8 mouse cellular contexts compared by ENCODE assay signal in the genomic region with DNA sequence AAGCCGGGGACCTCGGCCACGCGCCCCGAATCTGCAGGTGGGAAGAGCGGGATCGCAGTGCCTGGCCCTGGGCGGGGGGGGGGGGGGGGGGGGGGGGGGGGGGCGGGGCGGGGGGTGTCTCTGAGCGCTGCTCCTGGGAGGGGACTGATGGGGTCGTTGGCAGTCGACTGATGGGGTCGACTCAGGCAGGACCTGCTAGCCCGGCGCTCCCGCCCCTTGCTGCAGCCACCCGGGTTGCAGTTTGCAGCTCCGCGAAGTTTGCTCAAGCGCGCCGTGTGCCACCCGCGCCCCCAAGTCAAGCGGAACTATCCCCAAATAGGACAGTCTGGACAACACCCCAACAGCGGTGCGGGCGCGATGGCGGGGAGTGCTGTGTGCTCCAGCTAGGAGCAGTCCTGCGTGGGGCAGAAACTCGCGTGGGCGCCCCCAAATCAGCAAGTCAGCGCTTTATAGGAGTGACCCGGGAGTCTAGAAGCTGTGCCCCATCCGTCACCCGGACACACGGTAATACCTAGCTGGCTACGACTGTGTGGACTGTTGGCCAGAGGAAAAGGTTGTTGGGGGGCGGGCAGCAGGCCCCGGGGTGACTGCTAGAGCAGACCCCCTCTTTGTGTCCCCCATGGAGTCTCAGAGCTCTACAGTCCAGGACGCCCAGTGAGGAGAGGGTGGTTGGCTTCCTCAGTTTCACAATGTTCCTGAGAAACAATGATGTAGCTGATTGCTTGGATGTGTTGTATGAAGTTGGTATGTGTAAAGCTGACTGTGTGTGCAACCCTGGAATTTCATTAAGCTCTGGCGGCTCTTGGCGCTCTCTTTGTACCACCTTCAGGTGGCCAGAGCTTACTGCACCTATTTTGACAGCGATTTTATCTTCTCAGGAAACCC. TPM values are rescaled to one million over a fixed set of nuclear protein-coding genes. Genes with fewer than 3 reads are reported as not detected.
DNase-seq lines count a peak whose midpoint lies in the region; ATAC-seq and TF ChIP-seq lines count a peak whose summit lies in the region.

No protein-coding gene starts in this region.

- H3K27ac ChIP-seq in embryonic facial prominence, embryonic 14.5 days (replicated peaks; ENCODE audit: low read depth, low read length): peak overlapping the region; percentile 89
- peak overlapping the region; percentile 82 for H3K27ac ChIP-seq in heart, embryonic 11.5 days (ENCODE audit: low read depth, low read length)
- peak overlapping the region; percentile 94 for H3K27ac ChIP-seq in kidney, embryonic 15.5 days
- H3K27ac ChIP-seq in liver, embryonic 14.5 days: no peak overlapping the region
- 0 out of 2 replicates have a peak overlapping the region, but pooled peaks have one; percentile 39 for H3K27ac ChIP-seq in neural tube, embryonic 11.5 days (ENCODE audit: low read depth, low read length)

- TF ChIP-seq EP300 in liver, embryonic 14.5 days (IDR thresholded peaks at IDR 0.05; ENCODE audit: low read depth): no peak

- peak overlapping the region; percentile 71 for H3K9ac ChIP-seq in embryonic facial prominence, embryonic 14.5 days (ENCODE audit: low read depth, low read length)
- peak overlapping the region; percentile 80 for H3K9ac ChIP-seq in heart, embryonic 11.5 days (ENCODE audit: low read depth, low read length)
- peak overlapping the region; percentile 69 for H3K9ac ChIP-seq in kidney, embryonic 15.5 days
- no peak overlapping the region for H3K9ac ChIP-seq in liver, embryonic 14.5 days (replicated peaks)
- peak overlapping the region; percentile 75 for H3K9ac ChIP-seq in neural tube, embryonic 11.5 days (ENCODE audit: low read length)

- TF ChIP-seq CTCF in liver, embryonic 14.5 days (IDR thresholded peaks at IDR 0.05; ENCODE audit: low read depth): peak; percentile 50

- peak overlapping the region; percentile 56 for H3K4me3 ChIP-seq in embryonic facial prominence, embryonic 14.5 days (ENCODE audit: low read depth, low read length)
- peak overlapping the region; percentile 66 for H3K4me3 ChIP-seq in heart, embryonic 11.5 days (ENCODE audit: low read depth, low read length)
- peak overlapping the region; percentile 75 for H3K4me3 ChIP-seq in kidney, embryonic 15.5 days (replicated peaks)
- H3K4me3 ChIP-seq in liver, embryonic 14.5 days (ENCODE audit: insufficient read depth in 1 of 2, low read depth in 2 of 2, low read length in 2 of 2): peak overlapping the region; percentile 35 to 47
- peak overlapping the region; percentile 65 for H3K4me3 ChIP-seq in neural tube, embryonic 11.5 days (ENCODE audit: low read depth, low read length)

- peak; percentile 31 to 33 for DNase-seq in B cell, adult 2 months
- DNase-seq in adrenal gland, adult 8-10 months: peak; percentile 9
- DNase-seq in embryonic facial prominence, embryonic 14.5 days (ENCODE audit: low spot score): peak; percentile 92
- DNase-seq in liver, embryonic 14.5 days (ENCODE audit: low read depth in 3 of 3, low spot score in 3 of 3): peak in 2 of 3 experiments; percentile 9 to 16
- peak; percentile 70 for DNase-seq in neural tube, embryonic 11.5 days (ENCODE audit: low spot score)
- peak; percentile 2 for DNase-seq in thymus, postnatal 25 days

- H3K27me3 ChIP-seq in embryonic facial prominence, embryonic 14.5 days (replicated peaks; ENCODE audit: control insufficient read depth, insufficient read depth, low read length): no peaks in the 10 kb centered on the region
- no peaks in the 10 kb centered on the region for H3K27me3 ChIP-seq in heart, embryonic 11.5 days (ENCODE audit: control insufficient read depth, insufficient read depth, low read length)
- no peaks in the 10 kb centered on the region for H3K27me3 ChIP-seq in kidney, embryonic 15.5 days
- peaks cover 4% of the 10 kb centered on the region for H3K27me3 ChIP-seq in liver, embryonic 14.5 days (ENCODE audit: control insufficient read depth, insufficient read depth, low read length)
- H3K27me3 ChIP-seq in neural tube, embryonic 11.5 days (ENCODE audit: control insufficient read depth, insufficient read depth, low read length): no peaks in the 10 kb centered on the region

- peak overlapping the region; percentile 77 for H3K4me2 ChIP-seq in embryonic facial prominence, embryonic 14.5 days (ENCODE audit: low read depth, low read length)
- H3K4me2 ChIP-seq in heart, embryonic 11.5 days: peak overlapping the region; percentile 86
- peak overlapping the region; percentile 94 for H3K4me2 ChIP-seq in kidney, embryonic 15.5 days
- H3K4me2 ChIP-seq in liver, embryonic 14.5 days (ENCODE audit: low read depth): peak overlapping the region; percentile 47
- peak overlapping the region; percentile 99 for H3K4me2 ChIP-seq in neural tube, embryonic 11.5 days (ENCODE audit: low read depth)

- WGBS in embryonic facial prominence, embryonic 14.5 days: 0% methylated on average over 32 of the region's 47 CpGs
- WGBS in heart, embryonic 11.5 days (ENCODE audit: insufficient replicate concordance): under 1% methylated on average over 41 of the region's 47 CpGs
- WGBS in kidney, embryonic 15.5 days: under 1% methylated on average over 37 of the region's 47 CpGs
- under 1% methylated on average over 35 of the region's 47 CpGs for WGBS in liver, embryonic 14.5 days (ENCODE audit: insufficient replicate concordance)
- under 1% methylated on average over 37 of the region's 47 CpGs for WGBS in neural tube, embryonic 11.5 days

- no peaks in the 10 kb centered on the region for H3K36me3 ChIP-seq in embryonic facial prominence, embryonic 14.5 days (ENCODE audit: control insufficient read depth, insufficient read depth, low read length)
- H3K36me3 ChIP-seq in heart, embryonic 11.5 days (ENCODE audit: control insufficient read depth, insufficient read depth, low read length): no peaks in the 10 kb centered on the region
- no peaks in the 10 kb centered on the region for H3K36me3 ChIP-seq in kidney, embryonic 15.5 days
- no peaks in the 10 kb centered on the region for H3K36me3 ChIP-seq in liver, embryonic 14.5 days (replicated peaks; ENCODE audit: control insufficient read depth, insufficient read depth, low read depth)
- H3K36me3 ChIP-seq in neural tube, embryonic 11.5 days (ENCODE audit: control insufficient read depth, insufficient read depth, low read length): no peaks in the 10 kb centered on the region

- ATAC-seq in embryonic facial prominence, embryonic 14.5 days (ENCODE audit: low read depth): peak; percentile 72
- peak; percentile 68 for ATAC-seq in heart, embryonic 11.5 days (replicated peaks; ENCODE audit: insufficient number of reproducible peaks, low FRiP score, low TSS enrichment)
- ATAC-seq in kidney, embryonic 15.5 days (replicated peaks; ENCODE audit: low FRiP score): peak; percentile 86
- peak; percentile 26; the same call in 1 of the 2 replicates for ATAC-seq in liver, embryonic 14.5 days (ENCODE audit: insufficient read depth)
- ATAC-seq in neural tube, embryonic 11.5 days (ENCODE audit: insufficient read depth, low FRiP score, low TSS enrichment): peak; percentile 85

- H3K4me1 ChIP-seq in embryonic facial prominence, embryonic 14.5 days (ENCODE audit: control insufficient read depth, insufficient read depth, low read length): peaks cover 27% of the 10 kb centered on the region
- H3K4me1 ChIP-seq in heart, embryonic 11.5 days (ENCODE audit: control insufficient read depth, insufficient read depth, low read length): no peaks in the 10 kb centered on the region
- peaks cover 27% of the 10 kb centered on the region for H3K4me1 ChIP-seq in kidney, embryonic 15.5 days
- H3K4me1 ChIP-seq in liver, embryonic 14.5 days (replicated peaks; ENCODE audit: control insufficient read depth in 2 of 2, insufficient read depth in 2 of 2, low read length in 1 of 2): no peaks in the 10 kb centered on the region
- H3K4me1 ChIP-seq in neural tube, embryonic 11.5 days (ENCODE audit: control insufficient read depth, insufficient read depth, low read length): no peaks in the 10 kb centered on the region; the same call in 1 of the 2 replicates

- no peaks in the 10 kb centered on the region for H3K9me3 ChIP-seq in embryonic facial prominence, embryonic 14.5 days (ENCODE audit: control insufficient read depth, low read length)
- H3K9me3 ChIP-seq in heart, embryonic 11.5 days (replicated peaks; ENCODE audit: control insufficient read depth, low read length): no peaks in the 10 kb centered on the region
- no peaks in the 10 kb centered on the region for H3K9me3 ChIP-seq in kidney, embryonic 15.5 days (replicated peaks)
- H3K9me3 ChIP-seq in liver, embryonic 14.5 days (ENCODE audit: control insufficient read depth, low read length): no peaks in the 10 kb centered on the region
- H3K9me3 ChIP-seq in neural tube, embryonic 11.5 days (ENCODE audit: control insufficient read depth, low read length): no peaks in the 10 kb centered on the region

RNA-seq across cellular contexts. Expression of a gene that starts 0.6 kb away (rescaled TPM):
- total RNA-seq in adrenal gland, adult 8-10 months (2022): 1 to 10 TPM; 4.0 to 8.7 (median 6.7) TPM
- polyA plus RNA-seq in embryonic facial prominence, embryonic 14.5 days (2014; fragmentation: Nextera tagmentation; extraction: Ambion mirVana): 16.0 and 17.5 TPM in 2 replicates
- polyA plus RNA-seq in heart, embryonic 11.5 days (2014; fragmentation: Nextera tagmentation; extraction: Ambion mirVana): 6.2 and 7.7 TPM in 2 replicates
- polyA plus RNA-seq in kidney, embryonic 15.5 days (2015; fragmentation: Nextera tagmentation; extraction: Ambion mirVana): 13.5 and 16.6 TPM in 2 replicates
- 0.77 and 0.98 TPM in 2 replicates for polyA plus RNA-seq in liver, embryonic 14.5 days (2012; rRNA removed)
- 0.68 and 0.75 TPM in 2 replicates for polyA plus RNA-seq in liver, embryonic 14.5 days (2014; fragmentation: Nextera tagmentation; extraction: Ambion mirVana)
- 12.7 and 13.2 TPM in 2 replicates for polyA plus RNA-seq in neural tube, embryonic 11.5 days (2014; fragmentation: Nextera tagmentation; extraction: Ambion mirVana)

Comparison
In these comparisons a context has a peak if more than half of its experiments do, and no peak if none do; other contexts are left out.
1. DNase-seq: peak in every context shown above with its lines; median percentile 92 in embryonic facial prominence, embryonic 14.5 days; 70 in neural tube, embryonic 11.5 days; 32 in B cell, adult 2 months; 12 in liver, embryonic 14.5 days; 9 in adrenal gland, adult 8-10 months; 2 in thymus, postnatal 25 days.
2. ATAC-seq: peak in every context shown above with its lines; median percentile 86 in kidney, embryonic 15.5 days; 85 in neural tube, embryonic 11.5 days; 72 in embryonic facial prominence, embryonic 14.5 days; 68 in heart, embryonic 11.5 days; 26 in liver, embryonic 14.5 days.
3. H3K4me2 ChIP-seq: peak in every context shown above with its lines; median percentile 99 in neural tube, embryonic 11.5 days; 94 in kidney, embryonic 15.5 days; 86 in heart, embryonic 11.5 days; 77 in embryonic facial prominence, embryonic 14.5 days; 47 in liver, embryonic 14.5 days.